Mouse (Mus musculus) forebrain, postnatal 0 days (tissue): Measurements from ENCODE around the gene Cpt1a. TPM values are rescaled to one million over a fixed set of nuclear protein-coding genes. Genes with fewer than 3 reads are reported as not detected.

ENCODE experiments used
- ATAC-seq: fragments of 200-750 bp; cut with Nextera tagmentation; 2 replicates; pipeline ENCODE4 v1.8.0; 2017; ENCODE audit warnings: mild to moderate bottlenecking, moderate library complexity
- DNase-seq: peaks from one replicate; pipeline ENCODE4 v3.0.0-alpha.2; 2015
- H3K27ac ChIP-seq: fragments of 300-500 bp; sonication (generic); 2 replicates; pipeline ENCODE4 v1.5.1; 2014; ENCODE audit warnings: low read depth, mild to moderate bottlenecking, antibody characterized with exemption, low read length, moderate library complexity, mixed read lengths
- H3K27me3 ChIP-seq: fragments of 300-500 bp; sonication (generic); 2 replicates; pipeline ENCODE4 v1.6.1; 2014; ENCODE audit warnings: mild to moderate bottlenecking, low read length, mixed read lengths; ENCODE audit not compliant: insufficient read depth
- H3K36me3 ChIP-seq: fragments of 300-500 bp; sonication (generic); 2 replicates; pipeline ENCODE4 v1.6.1; 2014; ENCODE audit warnings: mild to moderate bottlenecking, moderate library complexity; ENCODE audit not compliant: insufficient read depth
- H3K4me1 ChIP-seq: fragments of 300-500 bp; sonication (generic); 2 replicates; pipeline ENCODE4 v1.6.1; 2014; ENCODE audit warnings: antibody characterized with exemption; ENCODE audit not compliant: insufficient read depth
- H3K4me2 ChIP-seq: fragments of 300-500 bp; sonication (generic); 2 replicates; pipeline ENCODE4 v1.6.1; 2014; ENCODE audit warnings: low read depth, mild to moderate bottlenecking, moderate library complexity
- H3K4me3 ChIP-seq: fragments of 300-500 bp; sonication (generic); 2 replicates; pipeline ENCODE4 v1.5.1; 2014; ENCODE audit warnings: low read depth, low read length, mixed read lengths
- H3K9ac ChIP-seq: fragments of 300-500 bp; sonication (generic); 2 replicates; pipeline ENCODE4 v1.6.1; 2014; ENCODE audit warnings: mild to moderate bottlenecking
- H3K9me3 ChIP-seq: fragments of 300-500 bp; sonication (generic); 2 replicates; pipeline ENCODE4 v1.6.1; 2016; ENCODE audit warnings: low read length
- CTCF ChIP-seq: sonication (generic); IDR thresholded peaks from 2 replicates; pipeline ENCODE4 v1.5.1; 2016; ENCODE audit warnings: antibody characterized with exemption, control low read depth, low read depth
- WGBS: fragments of 180-500 bp; shearing (Covaris S2); extraction: QIAGEN DNeasy Blood & Tissue Kit; methylation state at CpG from one replicate; pipeline ENCODE4 v1.1.7; 2014; 5-methylcytosine and 5-hydroxymethylcytosine counted together
- polyA plus RNA-seq: library from polyadenylated mRNA; unstranded; fragments of >200 nt; fragmentation: Nextera tagmentation; extraction: Ambion mirVana; gene quantifications from 2 replicates; pipeline ENCODE4 v1.2.1, GENCODE M21; 2015
- total RNA-seq: library from RNA; depleted of rRNA; stranded (reverse); fragments of >200 nt; gene quantifications from 2 replicates; pipeline ENCODE4 v1.2.3, GENCODE M21; 2014

Cpt1a gene
- total and polyA plus RNA-seq, 2 experiments from 2014 or later = 17.0 to 17.2 TPM

DNA sequence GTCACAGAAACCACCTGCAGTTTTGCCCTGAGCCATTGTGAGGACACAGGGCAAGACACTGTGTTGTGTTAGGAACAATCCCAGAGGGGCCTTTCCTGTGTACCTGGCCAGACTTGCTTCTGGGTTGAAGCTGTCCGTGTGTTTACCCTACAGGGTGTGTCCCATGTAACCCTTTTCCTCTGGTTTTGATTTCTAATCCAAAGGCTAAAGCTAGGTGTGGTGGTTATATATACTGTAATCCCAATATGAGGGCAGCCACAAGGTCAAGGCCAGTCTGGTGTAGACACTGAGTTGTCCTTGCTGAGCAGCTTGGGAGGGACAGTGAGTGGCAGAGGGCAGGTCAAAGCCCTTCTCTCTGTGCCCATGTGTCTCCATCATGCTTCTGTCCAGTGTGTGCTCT, 13.8 kb downstream of the Cpt1a start:
- no peaks in the 10 kb centered on the region for H3K4me1 ChIP-seq
- ATAC-seq (no peak), DNase-seq (no peak)
- H3K27me3 ChIP-seq = no peaks in the 10 kb centered on the region
- no peak overlapping the region for H3K4me2 ChIP-seq
- no peaks in the 10 kb centered on the region for H3K9me3 ChIP-seq
- 84% methylated on average over 1 of the region's 1 CpGs for WGBS
- no peak overlapping the region for H3K4me3 ChIP-seq
- TF ChIP-seq CTCF = no peak
- no peak overlapping the region for H3K27ac ChIP-seq
- no peaks in the 10 kb centered on the region for H3K36me3 ChIP-seq
- no peak overlapping the region for H3K9ac ChIP-seq

DNA sequence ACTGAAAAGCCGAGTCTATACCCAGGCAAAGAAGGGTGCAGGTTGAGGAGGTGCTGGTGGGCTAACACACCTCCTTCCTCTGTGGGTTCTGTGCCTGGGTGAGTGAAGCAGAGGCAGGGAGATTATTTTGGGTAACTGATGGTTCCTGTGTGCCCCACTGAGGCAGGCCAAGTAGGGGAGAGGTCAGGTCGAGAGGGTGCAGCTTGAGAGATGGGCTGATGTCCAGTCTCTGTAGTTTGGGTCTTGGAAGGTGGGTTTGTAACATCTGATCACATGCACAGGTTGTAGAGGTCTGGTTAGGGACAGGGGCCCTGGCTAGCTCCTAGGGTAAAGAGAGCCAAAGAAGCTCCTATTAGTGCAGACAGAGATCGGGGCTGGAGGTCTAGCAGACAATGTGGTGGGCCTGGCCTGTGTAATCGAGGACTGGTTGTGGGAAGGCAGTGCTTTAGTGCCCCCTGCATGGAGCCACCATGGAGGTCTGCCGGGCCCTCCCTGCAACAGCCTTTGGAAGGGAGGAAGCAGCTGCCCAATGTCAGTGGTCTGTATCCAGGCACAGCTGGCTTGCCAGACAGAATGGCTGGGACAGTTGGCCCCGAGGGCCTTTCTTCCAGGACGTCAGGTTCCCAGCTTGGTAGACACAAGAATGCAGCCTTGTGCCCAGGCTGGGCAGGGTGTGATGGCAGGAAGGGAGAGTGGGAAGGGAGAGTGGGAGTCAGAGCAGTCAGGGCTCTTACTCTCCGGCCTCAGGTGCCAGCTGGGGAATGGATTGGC, 14.5 kb downstream of the Cpt1a start:
- H3K9me3 ChIP-seq = no peaks in the 10 kb centered on the region
- no peaks in the 10 kb centered on the region for H3K27me3 ChIP-seq
- H3K4me2 ChIP-seq = no peak overlapping the region
- H3K9ac ChIP-seq = no peak overlapping the region
- 67% methylated on average over 8 of the region's 8 CpGs for WGBS
- no peak for DNase-seq
- no peak overlapping the region for H3K4me3 ChIP-seq
- no peak for TF ChIP-seq CTCF
- H3K27ac ChIP-seq = no peak overlapping the region
- no peaks in the 10 kb centered on the region for H3K36me3 ChIP-seq
- ATAC-seq = no peak
- H3K4me1 ChIP-seq = no peaks in the 10 kb centered on the region

DNA sequence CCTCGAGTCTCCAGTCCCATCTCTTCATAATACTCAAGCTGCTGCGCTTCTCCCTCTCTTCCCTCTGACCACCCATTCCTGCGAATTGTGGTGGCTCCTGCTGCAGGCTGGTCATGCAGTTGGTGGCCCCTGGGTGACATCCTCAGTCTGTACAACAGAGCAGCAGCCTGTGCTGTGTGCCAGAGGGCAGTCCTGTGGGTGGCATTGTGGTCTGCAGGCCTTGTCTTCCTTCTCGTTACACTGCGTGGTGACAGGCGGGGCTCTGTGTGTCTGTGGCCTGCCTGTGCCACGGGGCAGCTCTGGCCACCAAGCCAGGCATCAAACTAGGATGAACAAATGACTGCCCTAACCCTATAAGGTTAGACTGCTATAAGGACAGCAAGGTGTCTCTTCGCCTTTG, 17.1 kb downstream of the Cpt1a start:
- no peaks in the 10 kb centered on the region for H3K27me3 ChIP-seq
- no peak for TF ChIP-seq CTCF
- no peaks in the 10 kb centered on the region for H3K9me3 ChIP-seq
- no peak overlapping the region for H3K27ac ChIP-seq
- ATAC-seq (no peak), DNase-seq (no peak)
- no peak overlapping the region for H3K4me2 ChIP-seq
- H3K4me1 ChIP-seq = no peaks in the 10 kb centered on the region
- H3K4me3 ChIP-seq = no peak overlapping the region
- no peak overlapping the region for H3K9ac ChIP-seq
- 81% methylated on average over 8 of the region's 8 CpGs for WGBS
- H3K36me3 ChIP-seq = no peaks in the 10 kb centered on the region

DNA sequence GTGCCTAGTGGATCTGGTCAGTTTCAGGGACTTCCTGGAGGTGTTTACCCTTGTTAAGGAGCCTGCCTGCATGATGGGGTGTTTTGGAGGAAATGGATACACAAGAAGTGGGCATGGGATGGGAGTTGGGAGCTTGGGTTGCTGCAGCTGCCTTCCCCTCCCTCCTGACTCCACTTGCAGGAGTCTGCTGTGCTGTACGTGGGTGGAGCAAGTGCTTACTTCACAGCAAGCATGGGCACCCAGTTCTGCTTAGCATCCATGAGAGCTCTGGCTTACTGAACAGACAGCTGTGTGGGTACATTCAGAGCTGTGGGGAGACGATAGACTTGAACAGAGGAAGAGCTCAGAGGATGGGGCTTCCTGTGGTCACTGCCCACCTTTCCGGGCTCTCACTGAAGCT, 18.9 kb downstream of the Cpt1a start:
- DNase-seq (no peak), ATAC-seq (no peak)
- H3K9ac ChIP-seq = no peak overlapping the region
- no peaks in the 10 kb centered on the region for H3K9me3 ChIP-seq
- H3K36me3 ChIP-seq = no peaks in the 10 kb centered on the region
- H3K27ac ChIP-seq = no peak overlapping the region
- 74% methylated on average over 3 of the region's 3 CpGs for WGBS
- no peaks in the 10 kb centered on the region for H3K4me1 ChIP-seq
- TF ChIP-seq CTCF = no peak
- no peak overlapping the region for H3K4me3 ChIP-seq
- no peak overlapping the region for H3K4me2 ChIP-seq
- H3K27me3 ChIP-seq = no peaks in the 10 kb centered on the region

DNA sequence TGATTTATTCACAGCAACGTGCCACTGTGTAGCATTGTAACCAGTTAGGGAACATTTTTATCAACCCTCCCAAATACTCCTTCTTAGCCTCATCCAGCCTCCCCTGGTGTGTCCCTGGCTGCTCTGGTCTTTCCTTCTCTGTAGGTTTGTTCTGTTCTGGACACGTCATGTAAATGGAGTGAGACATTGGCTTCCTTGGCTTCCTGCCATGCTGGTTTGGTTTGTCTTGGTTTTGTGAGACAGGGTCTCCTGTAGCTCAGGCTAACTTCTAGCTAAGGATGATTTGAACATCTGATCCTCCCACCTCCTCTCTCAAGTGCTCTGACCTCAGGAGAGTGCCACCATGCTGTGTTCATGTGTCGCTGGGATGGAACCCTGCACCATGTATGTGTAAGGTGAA, 21.8 kb downstream of the Cpt1a start:
- 57% methylated on average over 3 of the region's 3 CpGs for WGBS
- H3K4me2 ChIP-seq = no peak overlapping the region
- no peaks in the 10 kb centered on the region for H3K4me1 ChIP-seq
- H3K4me3 ChIP-seq = no peak overlapping the region
- H3K9me3 ChIP-seq = no peaks in the 10 kb centered on the region
- no peaks in the 10 kb centered on the region for H3K27me3 ChIP-seq
- no peak overlapping the region for H3K27ac ChIP-seq
- DNase-seq = no peak
- no peaks in the 10 kb centered on the region for H3K36me3 ChIP-seq
- TF ChIP-seq CTCF = no peak
- no peak for ATAC-seq
- no peak overlapping the region for H3K9ac ChIP-seq

DNA sequence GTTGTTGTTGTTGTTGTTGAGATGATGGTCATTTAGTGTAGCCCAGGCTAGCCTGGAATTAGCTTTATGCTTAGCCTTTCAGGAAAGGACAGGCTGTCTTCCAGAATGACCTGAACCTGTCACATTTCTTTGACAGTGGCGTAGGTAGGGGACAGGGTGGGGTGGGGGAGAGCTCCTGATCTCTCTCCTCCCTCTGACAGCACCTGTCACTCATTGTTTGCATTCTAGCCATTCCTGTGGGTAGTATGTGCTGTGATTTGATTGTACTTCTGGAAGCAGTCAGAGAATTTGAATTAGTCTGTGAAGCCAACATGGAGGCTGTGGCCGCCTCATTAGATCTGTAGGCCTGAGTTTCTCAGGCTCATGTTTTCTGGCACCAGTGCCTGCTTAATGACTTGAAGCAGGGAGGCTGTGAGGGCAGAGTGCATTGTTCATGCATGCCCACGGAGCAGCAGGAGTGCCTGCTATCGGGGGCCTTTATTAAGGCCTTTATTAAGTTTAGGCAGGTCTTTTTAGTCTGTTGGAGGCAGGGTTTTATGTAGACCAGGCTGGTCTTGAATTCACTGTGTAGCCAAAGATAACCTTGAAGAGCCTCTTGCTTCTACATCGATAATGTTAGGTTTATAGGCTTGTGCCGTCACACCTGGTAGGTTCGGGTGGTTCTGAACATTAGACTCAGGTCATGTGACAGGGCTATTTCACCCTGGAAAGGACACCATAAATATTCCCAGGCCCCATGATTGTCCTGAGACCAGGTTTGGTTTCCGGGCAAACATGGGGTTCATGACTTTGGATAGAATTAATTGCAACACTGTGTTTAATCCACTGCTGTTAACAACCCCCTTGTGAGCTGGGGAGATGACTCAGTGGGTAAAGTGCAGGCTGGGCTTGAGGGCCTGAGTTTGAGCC, 22.8 kb downstream of the Cpt1a start:
- no peak for TF ChIP-seq CTCF
- WGBS = 56% methylated on average over 8 of the region's 8 CpGs
- DNase-seq (no peak), ATAC-seq (no peak)
- Histone ChIP-seq H3K4me3 (no peak overlapping the region), H3K9ac (no peak overlapping the region), H3K9me3 (no peaks in the 10 kb centered on the region), H3K4me1 (no peaks in the 10 kb centered on the region), H3K27me3 (no peaks in the 10 kb centered on the region), H3K27ac (no peak overlapping the region), H3K4me2 (no peak overlapping the region), H3K36me3 (no peaks in the 10 kb centered on the region)

DNA sequence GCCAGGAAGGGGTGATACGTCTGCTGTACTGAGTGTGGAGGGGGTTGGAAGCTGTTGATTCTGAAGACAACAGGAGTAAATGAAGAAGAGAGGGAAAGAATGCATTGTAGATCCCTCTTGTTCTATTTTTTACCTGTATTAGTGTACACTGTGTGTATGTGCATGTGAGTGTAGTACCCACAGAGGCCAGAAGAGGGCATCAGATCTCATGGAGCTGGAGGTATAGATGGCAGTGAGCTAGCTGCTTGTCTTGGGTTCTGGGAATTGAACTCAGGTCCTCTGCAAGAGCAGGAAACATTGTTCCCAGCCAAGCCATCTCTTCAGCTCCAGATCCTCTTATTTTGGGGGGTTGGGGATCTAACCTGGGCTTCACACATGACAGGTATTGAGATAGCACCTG, 25.6 kb downstream of the Cpt1a start:
- Histone ChIP-seq H3K27me3 (no peaks in the 10 kb centered on the region), H3K27ac (no peak overlapping the region), H3K4me1 (no peaks in the 10 kb centered on the region), H3K36me3 (no peaks in the 10 kb centered on the region), H3K9ac (no peak overlapping the region), H3K4me2 (no peak overlapping the region), H3K9me3 (no peaks in the 10 kb centered on the region), H3K4me3 (no peak overlapping the region)
- WGBS = 100% methylated on average over 1 of the region's 1 CpGs
- peak; percentile 17; the same call in 1 of the 2 replicates for TF ChIP-seq CTCF
- DNase-seq (no peak), ATAC-seq (no peak)
